Mouse (Mus musculus): ENCODE results near the gene Gdpd5.

DNA sequence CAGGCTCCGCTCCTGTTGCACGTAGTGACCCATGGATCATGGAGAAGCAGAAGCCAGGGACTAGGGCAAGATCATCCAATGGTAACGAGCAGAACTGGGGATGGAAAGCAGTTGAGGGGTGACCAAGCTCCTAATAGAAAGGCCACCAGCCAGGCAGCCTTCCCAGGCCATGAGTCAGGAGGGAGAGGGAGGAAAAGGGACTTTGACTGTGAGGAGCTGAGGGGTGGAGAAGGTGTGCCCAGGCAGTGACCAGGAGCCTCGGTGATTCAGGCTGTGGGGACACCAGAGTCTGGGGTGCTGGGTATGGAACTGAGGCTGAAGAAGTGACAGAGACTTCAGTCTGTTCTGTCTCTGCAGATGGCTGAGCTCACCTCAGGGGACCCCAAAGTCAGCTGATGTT is 44.5 kb downstream of the Gdpd5 start:
- TF ChIP-seq CTCF (IDR thresholded peaks at IDR 0.05; ENCODE audit: low read depth, low read length) (no peak), POLR2A (IDR thresholded peaks at IDR 0.05; ENCODE audit: extremely low read depth, insufficient read depth, low read length) (no peak)
